Mouse (Mus musculus) bone marrow macrophage, adult 2 months (primary cell): ENCODE data around the gene Ano9.

ENCODE experiments used
- CTCF ChIP-seq: IDR thresholded peaks from 2 replicates; pipeline ENCODE4 v1.5.1; 2012; ENCODE audit warnings: low read depth, mild to moderate bottlenecking, low read length, moderate library complexity
- POLR2A ChIP-seq: IDR thresholded peaks from 2 replicates; pipeline ENCODE4 v1.6.1; 2012; ENCODE audit warnings: mild to moderate bottlenecking, low read depth, low read length, borderline replicate concordance

DNA sequence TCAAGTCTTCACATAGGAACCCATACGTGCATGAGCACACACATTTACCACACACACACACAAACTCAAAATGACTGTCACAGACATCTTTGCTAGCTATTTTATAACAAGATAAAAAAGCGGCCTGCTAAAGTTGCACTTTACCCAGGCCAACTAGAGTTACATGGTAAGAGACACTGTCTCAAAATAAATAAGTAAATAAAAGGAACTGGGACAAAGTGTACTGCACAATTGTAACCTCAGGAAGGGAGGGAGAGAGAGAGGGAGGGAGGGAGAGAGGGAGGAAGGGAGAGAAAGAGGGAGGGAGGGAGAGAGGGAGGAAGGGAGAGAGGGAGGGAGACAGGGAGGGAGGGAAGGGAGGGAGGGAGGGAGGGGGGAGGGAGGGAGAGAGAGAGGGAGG lies 65.2 kb downstream of the Ano9 start:
- TF ChIP-seq CTCF (no peak), POLR2A (no peak)
